Mouse (Mus musculus): ENCODE measurements around the gene Csta1. TPM values are rescaled to one million over a fixed set of nuclear protein-coding genes. Genes with fewer than 3 reads are reported as not detected.
"Not testable (repeated sequence)": the region's sequence is repeated elsewhere in the genome, so short reads cannot be mapped to it uniquely, and the experiment has no call there.

The Csta1 gene
- 0.10 TPM in 1 of 2 replicates, not detected in the other for polyA plus RNA-seq (2016; fragmentation: Nextera tagmentation; extraction: Ambion mirVana)

- no peak within 1 kb of the TSS for H3K27ac ChIP-seq (replicated peaks)
- H3K9me3 ChIP-seq (replicated peaks) = no peaks in the 10 kb centered on the region
- H3K27me3 ChIP-seq (ENCODE audit: low read depth, poor library complexity, severe bottlenecking) = no peaks in the 10 kb centered on the region
- H3K4me3 ChIP-seq = no peak within 1 kb of the TSS
- no peaks in the 10 kb centered on the region for H3K36me3 ChIP-seq
- 84% methylated on average over 1 of the region's 1 CpGs for WGBS
- no peaks in the 10 kb centered on the region for H3K4me1 ChIP-seq
- no peak for DNase-seq (ENCODE audit: low spot score)
Observed at GRCm38 (mm10) chr16:36131141-36131540, at the start of gene Csta1. Gene Csta1, minus strand, starts transcription at chr16:36131241.

GRCm38 (mm10) chr16:36179910-36180309 lies 48.9 kb upstream of the Csta1 start:
- Histone ChIP-seq H3K27me3 (ENCODE audit: low read depth, poor library complexity, severe bottlenecking) (no peaks in the 10 kb centered on the region), H3K36me3 (no peaks in the 10 kb centered on the region), H3K4me3 (no peak overlapping the region), H3K4me1 (no peaks in the 10 kb centered on the region), H3K27ac (replicated peaks) (no peak overlapping the region), H3K9me3 (replicated peaks) (no peaks in the 10 kb centered on the region)
- DNase-seq (ENCODE audit: low spot score) = no peak
- WGBS = 90% methylated on average over 2 of the region's 2 CpGs

GRCm38 (mm10) chr16:36176108-36176507 lies 45.1 kb upstream of the Csta1 start:
- no peak for DNase-seq (ENCODE audit: low spot score)
- Histone ChIP-seq H3K9me3 (replicated peaks) (no peaks in the 10 kb centered on the region), H3K4me3 (no peak overlapping the region)

GRCm38 (mm10) chr16:36167841-36168240 lies 36.8 kb upstream of the Csta1 start:
- H3K27me3 ChIP-seq (ENCODE audit: low read depth, poor library complexity, severe bottlenecking); DNase-seq (ENCODE audit: low spot score); H3K27ac ChIP-seq (replicated peaks); H3K4me1 ChIP-seq; H3K4me3 ChIP-seq; H3K9me3 ChIP-seq (replicated peaks); H3K36me3 ChIP-seq: not testable (repeated sequence)
- WGBS = 82% methylated on average over 10 of the region's 10 CpGs

More at GRCm38 (mm10) chr16:36176108-36176507, 45.1 kb upstream of the Csta1 start:
- H3K4me1 ChIP-seq = no peaks in the 10 kb centered on the region
- H3K27me3 ChIP-seq (ENCODE audit: low read depth, poor library complexity, severe bottlenecking) = no peaks in the 10 kb centered on the region
- H3K36me3 ChIP-seq = no peaks in the 10 kb centered on the region
- H3K27ac ChIP-seq (replicated peaks) = no peak overlapping the region

- Histone ChIP-seq H3K4me3 (no peak within 1 kb of the TSS), H3K36me3 (no peaks in the 10 kb centered on the region), H3K9me3 (replicated peaks) (no peaks in the 10 kb centered on the region), H3K4me1 (no peaks in the 10 kb centered on the region), H3K27me3 (ENCODE audit: low read depth, poor library complexity, severe bottlenecking) (no peaks in the 10 kb centered on the region), H3K27ac (replicated peaks) (no peak within 1 kb of the TSS)
- DNase-seq (ENCODE audit: low spot score) = no peak
Observed at GRCm38 (mm10) chr16:36156402-36156975, 25.4 kb upstream of the Csta1 start, which contains the start of gene Stfa2l1. Gene Stfa2l1, plus strand, starts transcription at chr16:36156811.

GRCm38 (mm10) chr16:36138201-36138600 lies 7.2 kb upstream of the Csta1 start:
- no peaks in the 10 kb centered on the region for H3K27me3 ChIP-seq (ENCODE audit: low read depth, poor library complexity, severe bottlenecking)
- no peak overlapping the region for H3K4me3 ChIP-seq
- H3K27ac ChIP-seq (replicated peaks) = no peak overlapping the region
- no peaks in the 10 kb centered on the region for H3K9me3 ChIP-seq (replicated peaks)
- H3K36me3 ChIP-seq = no peaks in the 10 kb centered on the region
- DNase-seq (ENCODE audit: low spot score) = no peak
- WGBS = 80% methylated on average over 2 of the region's 2 CpGs
- H3K4me1 ChIP-seq = no peaks in the 10 kb centered on the region

- no peaks in the 10 kb centered on the region for H3K9me3 ChIP-seq (replicated peaks)
- no peak overlapping the region for H3K4me3 ChIP-seq
- no peaks in the 10 kb centered on the region for H3K36me3 ChIP-seq
- 86% methylated on average over 7 of the region's 7 CpGs for whole genome bisulfite sequencing
- DNase-seq (ENCODE audit: low spot score) = no peak
- H3K4me1 ChIP-seq = no peaks in the 10 kb centered on the region
- no peaks in the 10 kb centered on the region for H3K27me3 ChIP-seq (ENCODE audit: low read depth, poor library complexity, severe bottlenecking)
- no peak overlapping the region for H3K27ac ChIP-seq (replicated peaks)
Observed at GRCm38 (mm10) chr16:36128092-36128491, 2.9 kb downstream of the Csta1 start.

GRCm38 (mm10) chr16:36115751-36116150 lies 15.3 kb downstream of the Csta1 start:
- not testable (repeated sequence) for H3K9me3 ChIP-seq (replicated peaks); DNase-seq (ENCODE audit: low spot score); H3K4me3 ChIP-seq; H3K4me1 ChIP-seq; H3K27ac ChIP-seq (replicated peaks); H3K27me3 ChIP-seq (ENCODE audit: low read depth, poor library complexity, severe bottlenecking); H3K36me3 ChIP-seq
- 92% methylated on average over 6 of the region's 6 CpGs for WGBS

- H3K4me1 ChIP-seq; H3K9me3 ChIP-seq (replicated peaks); DNase-seq (ENCODE audit: low spot score); H3K4me3 ChIP-seq; H3K27ac ChIP-seq (replicated peaks); H3K36me3 ChIP-seq; H3K27me3 ChIP-seq (ENCODE audit: low read depth, poor library complexity, severe bottlenecking): not testable (repeated sequence)
Observed at GRCm38 (mm10) chr16:36111486-36111885, 19.6 kb downstream of the Csta1 start.

GRCm38 (mm10) chr16:36102211-36102610 lies 28.8 kb downstream of the Csta1 start:
- Histone ChIP-seq H3K36me3 (no peaks in the 10 kb centered on the region), H3K27me3 (ENCODE audit: low read depth, poor library complexity, severe bottlenecking) (no peaks in the 10 kb centered on the region), H3K4me1 (no peaks in the 10 kb centered on the region), H3K9me3 (replicated peaks) (no peaks in the 10 kb centered on the region; the same call in 1 of the 2 replicates), H3K4me3 (no peak overlapping the region), H3K27ac (replicated peaks) (no peak overlapping the region)
- DNase-seq (ENCODE audit: low spot score) = no peak
- WGBS = 87% methylated on average over 1 of the region's 1 CpGs

- WGBS = 89% methylated on average over 1 of the region's 1 CpGs
Observed at GRCm38 (mm10) chr16:36101526-36101925, 29.5 kb downstream of the Csta1 start.

GRCm38 (mm10) chr16:36097813-36098499 lies 33.1 kb downstream of the Csta1 start:
- H3K4me1 ChIP-seq; H3K27me3 ChIP-seq (ENCODE audit: low read depth, poor library complexity, severe bottlenecking): not testable (repeated sequence)
- 95% methylated on average over 12 of the region's 12 CpGs for WGBS

More at GRCm38 (mm10) chr16:36101526-36101925, 29.5 kb downstream of the Csta1 start:
- H3K4me1 ChIP-seq = no peaks in the 10 kb centered on the region
- no peaks in the 10 kb centered on the region; the same call in 1 of the 2 replicates for H3K9me3 ChIP-seq (replicated peaks)
- H3K27me3 ChIP-seq (ENCODE audit: low read depth, poor library complexity, severe bottlenecking) = no peaks in the 10 kb centered on the region
- H3K27ac ChIP-seq (replicated peaks) = no peak overlapping the region
- no peak for DNase-seq (ENCODE audit: low spot score)
- H3K4me3 ChIP-seq = no peak overlapping the region
- no peaks in the 10 kb centered on the region for H3K36me3 ChIP-seq

GRCm38 (mm10) chr16:36094079-36094478 lies 37.0 kb downstream of the Csta1 start:
- Histone ChIP-seq H3K4me1 (no peaks in the 10 kb centered on the region), H3K9me3 (replicated peaks) (no peaks in the 10 kb centered on the region), H3K4me3 (no peak overlapping the region), H3K27me3 (ENCODE audit: low read depth, poor library complexity, severe bottlenecking) (no peaks in the 10 kb centered on the region), H3K27ac (replicated peaks) (no peak overlapping the region), H3K36me3 (peaks cover 38% of the 10 kb centered on the region)
- WGBS = 92% methylated on average over 3 of the region's 3 CpGs
- no peak for DNase-seq (ENCODE audit: low spot score)

More at GRCm38 (mm10) chr16:36097813-36098499, 33.1 kb downstream of the Csta1 start:
- H3K9me3 ChIP-seq (replicated peaks); H3K4me3 ChIP-seq; H3K27ac ChIP-seq (replicated peaks); H3K36me3 ChIP-seq; DNase-seq (ENCODE audit: low spot score): not testable (repeated sequence)

Measured in midbrain, embryonic 10.5 days (tissue).